Mouse (Mus musculus): ENCODE data around the gene Eif2s2. TPM values are rescaled to one million over a fixed set of nuclear protein-coding genes. Genes with fewer than 3 reads are reported as not detected.

The Eif2s2 gene
- 53.4 TPM for polyA plus RNA-seq (2017; shearing (Covaris generic))

DNA sequence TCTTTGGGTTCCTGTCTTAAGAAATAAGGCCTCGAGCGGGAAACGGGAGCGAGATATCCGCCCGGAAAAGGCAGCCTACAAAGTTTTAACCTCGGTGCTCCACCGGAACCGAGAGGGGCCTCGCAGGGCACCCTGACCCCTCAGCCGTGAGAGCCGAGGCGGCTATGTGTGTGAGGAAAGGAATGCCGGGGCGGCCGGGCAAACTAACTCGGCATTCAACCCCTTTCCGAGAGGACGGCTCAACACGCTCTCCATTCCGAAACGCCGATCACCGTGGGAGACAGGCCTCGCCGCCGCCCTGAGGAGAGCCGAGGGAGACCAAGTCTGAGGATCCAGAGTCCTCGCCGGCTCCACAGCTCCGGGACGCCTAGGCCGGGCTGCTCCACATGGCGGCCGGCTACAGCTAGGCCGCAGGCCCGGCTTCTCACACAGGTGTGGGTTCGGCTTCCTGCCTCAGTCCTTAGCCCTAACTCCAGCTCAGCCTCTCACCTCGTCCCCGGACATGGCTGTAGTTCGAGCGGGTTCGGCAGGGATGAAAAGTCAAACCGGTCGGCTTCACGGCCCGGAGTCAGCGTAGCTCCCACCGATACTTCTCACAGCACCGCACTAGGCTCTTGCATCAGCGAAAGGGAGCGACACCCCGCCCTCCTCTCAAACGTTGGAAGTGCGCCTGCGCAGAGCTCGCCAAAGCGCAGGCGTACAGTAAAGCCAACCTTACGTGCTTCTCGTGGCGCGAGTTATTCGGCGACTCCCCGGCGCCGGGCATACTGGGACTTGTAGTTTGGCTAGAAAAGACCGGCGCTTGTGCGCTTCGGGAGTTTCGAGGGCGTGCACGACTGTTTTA, at the start of gene Eif2s2:
Eif2s2 (minus strand) TSS at position 735 of the 844 bp plus-strand sequence.

Other genes starting within 250 kb of the Eif2s2 start
- 12.1 TPM for gene Chmp4b, start 241.2 kb downstream of the Eif2s2 start, polyA plus RNA-seq (2017; shearing (Covaris generic))
- 0.29 TPM for gene Gm14214, start 122.9 kb downstream of the Eif2s2 start, polyA plus RNA-seq (2017; shearing (Covaris generic))
- gene Raly, start 101.8 kb downstream of the Eif2s2 start, polyA plus RNA-seq (2017; shearing (Covaris generic)): 164 TPM
- gene a, start 101.5 kb downstream of the Eif2s2 start, polyA plus RNA-seq (2017; shearing (Covaris generic)): 0.37 TPM
- gene Gm14226, start 125.3 kb upstream of the Eif2s2 start, polyA plus RNA-seq (2017; shearing (Covaris generic)): 0.18 TPM
- 27.0 TPM for gene Ahcy, start 181.6 kb upstream of the Eif2s2 start, polyA plus RNA-seq (2017; shearing (Covaris generic))
- gene Itch, start 240.6 kb upstream of the Eif2s2 start, polyA plus RNA-seq (2017; shearing (Covaris generic)): 95.8 TPM

All from CD4-positive, CD25-positive, alpha-beta regulatory T cell (primary cell).